Mouse (Mus musculus): ENCODE data around the gene Rangrf. TPM values are rescaled to one million over a fixed set of nuclear protein-coding genes. Genes with fewer than 3 reads are reported as not detected.
"Not testable (repeated sequence)": the region's sequence is repeated elsewhere in the genome, so short reads cannot be mapped to it uniquely, and the experiment has no call there.

Gene Rangrf
- 69.7 and 78.1 TPM in 2 replicates for polyA plus RNA-seq (2016; fragmentation: Nextera tagmentation; extraction: Ambion mirVana)

GRCm38 (mm10) chr11:68975085-68975484, at the start of gene Rangrf:
Rangrf (minus strand) TSS chr11:68975185.
- no peak for DNase-seq (ENCODE audit: low spot score)
- WGBS, result 81% methylated on average over 7 of the region's 7 CpGs
- Histone ChIP-seq H3K36me3 (no peaks in the 10 kb centered on the region), H3K27ac (0 out of 2 replicates have a peak within 1 kb of the TSS, but pooled peaks have one; percentile 83), H3K9me3 (no peaks in the 10 kb centered on the region), H3K4me3 (peak within 1 kb of the TSS; percentile 57), H3K27me3 (ENCODE audit: insufficient read depth, poor library complexity, severe bottlenecking) (0 out of 2 replicates have a peak, but pooled peaks cover 4% of the 10 kb centered on the region), H3K4me1 (replicated peaks) (peaks cover 20% of the 10 kb centered on the region)

- H3K9me3 ChIP-seq, result no peaks in the 10 kb centered on the region
- H3K36me3 ChIP-seq, result peaks cover 53% of the 10 kb centered on the region
- no peak for DNase-seq (ENCODE audit: low spot score)
- H3K27me3 ChIP-seq (ENCODE audit: insufficient read depth, poor library complexity, severe bottlenecking), result no peaks in the 10 kb centered on the region
- no peak overlapping the region for H3K27ac ChIP-seq
- H3K4me3 ChIP-seq, result no peak overlapping the region
- H3K4me1 ChIP-seq (replicated peaks), result peaks cover 10% of the 10 kb centered on the region
Measured at GRCm38 (mm10) chr11:69020691-69021090, 45.7 kb upstream of the Rangrf start.

DNA sequence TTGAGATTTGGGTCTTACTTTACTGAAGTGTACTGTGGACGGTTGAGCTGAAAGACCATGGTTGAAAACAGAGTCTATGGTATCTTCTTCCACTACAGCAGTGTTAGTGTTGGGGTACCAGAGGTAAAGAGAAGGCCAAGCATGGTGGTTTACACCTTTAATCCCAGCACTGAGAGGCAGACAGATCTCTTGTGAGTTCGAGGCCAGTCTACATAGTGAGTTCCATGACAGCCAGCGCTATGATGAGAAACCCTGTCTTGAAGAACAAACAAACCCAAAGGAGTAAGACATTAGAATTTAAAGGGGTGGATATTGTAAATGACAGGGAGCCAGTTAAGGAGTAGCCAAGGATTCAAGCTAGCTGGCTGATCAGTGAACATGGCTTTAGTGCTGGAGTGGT, 41.8 kb upstream of the Rangrf start:
- no peaks in the 10 kb centered on the region for H3K27me3 ChIP-seq (ENCODE audit: insufficient read depth, poor library complexity, severe bottlenecking)
- DNase-seq (ENCODE audit: low spot score), result peak; percentile 5
- no peaks in the 10 kb centered on the region for H3K9me3 ChIP-seq
- 74% methylated on average over 3 of the region's 3 CpGs for WGBS
- peak overlapping the region; percentile 98 for H3K27ac ChIP-seq
- peaks cover 21% of the 10 kb centered on the region for H3K4me1 ChIP-seq (replicated peaks)
- H3K4me3 ChIP-seq, result peak overlapping the region; percentile 76
- H3K36me3 ChIP-seq, result peaks cover 13% of the 10 kb centered on the region

DNA sequence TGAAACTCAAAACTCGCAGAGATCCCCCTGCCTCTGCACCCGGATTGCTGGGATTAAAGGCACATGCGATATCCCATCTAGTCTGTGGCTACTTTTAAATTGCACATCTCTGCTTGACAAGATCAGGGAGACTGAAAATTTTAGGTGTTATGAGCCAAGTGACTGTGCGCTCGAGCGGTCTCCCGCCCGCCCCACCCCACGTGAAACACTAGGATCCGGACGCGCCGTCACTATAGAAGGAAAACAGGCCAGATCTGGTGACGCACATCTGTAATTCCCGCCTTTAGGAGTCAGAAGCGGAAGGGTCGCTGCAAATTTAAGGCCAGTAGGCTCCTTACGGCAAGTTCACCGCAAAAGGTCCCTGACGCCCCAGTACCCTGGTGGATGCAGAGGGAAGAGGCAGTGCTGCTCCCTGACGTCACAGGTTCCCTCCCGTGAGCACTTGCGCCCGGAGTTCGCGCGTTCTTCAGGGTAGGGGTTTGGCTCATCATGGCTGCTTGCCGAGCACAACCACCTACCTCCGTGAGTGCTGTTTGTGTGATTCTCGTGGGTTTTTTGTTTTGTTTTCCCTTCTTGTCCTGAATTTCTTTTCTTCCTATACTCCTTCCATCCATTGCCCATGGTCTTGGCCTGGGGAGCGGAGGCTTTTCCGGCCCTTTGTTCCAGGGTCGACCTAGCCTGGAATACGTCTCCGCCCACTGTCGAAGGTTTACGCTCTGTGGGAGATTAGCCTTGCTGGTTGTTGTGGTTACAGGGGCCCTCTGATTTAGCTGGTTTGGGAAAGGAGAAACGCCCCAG, 40.9 kb upstream of the Rangrf start, which contains the start of gene Ctc1:
Ctc1 (plus strand) TSS at position 268 of the 798 bp plus-strand sequence.
- Histone ChIP-seq H3K27ac (peak within 1 kb of the TSS; percentile 98), H3K4me1 (replicated peaks) (peaks cover 28% of the 10 kb centered on the region), H3K4me3 (peak within 1 kb of the TSS; percentile 76), H3K27me3 (ENCODE audit: insufficient read depth, poor library complexity, severe bottlenecking) (no peaks in the 10 kb centered on the region), H3K36me3 (peaks cover 4% of the 10 kb centered on the region), H3K9me3 (no peaks in the 10 kb centered on the region)
- peak; percentile 94 for DNase-seq (ENCODE audit: low spot score)
- 6% methylated on average over 38 of the region's 38 CpGs for WGBS

GRCm38 (mm10) chr11:69012071-69012601, 37.2 kb upstream of the Rangrf start:
- WGBS, result 2% methylated on average over 18 of the region's 18 CpGs
- H3K4me3 ChIP-seq, result peak overlapping the region; percentile 66
- H3K27me3 ChIP-seq (ENCODE audit: insufficient read depth, poor library complexity, severe bottlenecking), result no peaks in the 10 kb centered on the region
- H3K27ac ChIP-seq, result peak overlapping the region; percentile 91
- H3K9me3 ChIP-seq, result no peaks in the 10 kb centered on the region
- H3K36me3 ChIP-seq, result no peaks in the 10 kb centered on the region
- H3K4me1 ChIP-seq (replicated peaks), result peaks cover 34% of the 10 kb centered on the region
- peak; percentile 90 for DNase-seq (ENCODE audit: low spot score)

GRCm38 (mm10) chr11:69011445-69011844, 36.5 kb upstream of the Rangrf start:
- H3K27ac ChIP-seq, result peak overlapping the region; percentile 91
- DNase-seq (ENCODE audit: low spot score); H3K9me3 ChIP-seq; H3K36me3 ChIP-seq; H3K27me3 ChIP-seq (ENCODE audit: insufficient read depth, poor library complexity, severe bottlenecking): not testable (repeated sequence)
- WGBS, result 69% methylated on average over 2 of the region's 2 CpGs
- H3K4me1 ChIP-seq (replicated peaks), result peaks cover 32% of the 10 kb centered on the region
- peak overlapping the region; percentile 66 for H3K4me3 ChIP-seq

GRCm38 (mm10) chr11:69010400-69011323, 35.7 kb upstream of the Rangrf start:
- 91% methylated on average over 15 of the region's 15 CpGs for WGBS
- Histone ChIP-seq H3K4me3 (peak overlapping the region; percentile 66; the same call in 1 of the 2 replicates), H3K27me3 (ENCODE audit: insufficient read depth, poor library complexity, severe bottlenecking) (no peaks in the 10 kb centered on the region), H3K4me1 (replicated peaks) (peaks cover 30% of the 10 kb centered on the region), H3K36me3 (peaks cover 6% of the 10 kb centered on the region), H3K9me3 (no peaks in the 10 kb centered on the region), H3K27ac (no peak overlapping the region)
- DNase-seq (ENCODE audit: low spot score), result no peak

- 89% methylated on average over 1 of the region's 1 CpGs for WGBS
- no peak overlapping the region for H3K4me3 ChIP-seq
- no peak for DNase-seq (ENCODE audit: low spot score)
- H3K4me1 ChIP-seq (replicated peaks), result peaks cover 25% of the 10 kb centered on the region
- H3K9me3 ChIP-seq, result no peaks in the 10 kb centered on the region
- H3K36me3 ChIP-seq, result peaks cover 15% of the 10 kb centered on the region
- H3K27ac ChIP-seq, result no peak overlapping the region
- H3K27me3 ChIP-seq (ENCODE audit: insufficient read depth, poor library complexity, severe bottlenecking), result no peaks in the 10 kb centered on the region
Measured at GRCm38 (mm10) chr11:69009508-69009907, 34.5 kb upstream of the Rangrf start.

GRCm38 (mm10) chr11:69008182-69009121, 33.5 kb upstream of the Rangrf start, which contains the start of gene Pfas:
Pfas (minus strand) TSS chr11:69008460.
- no peaks in the 10 kb centered on the region for H3K27me3 ChIP-seq (ENCODE audit: insufficient read depth, poor library complexity, severe bottlenecking)
- peak within 1 kb of the TSS; percentile 79 for H3K4me3 ChIP-seq
- H3K27ac ChIP-seq, result peak within 1 kb of the TSS; percentile 91
- peaks cover 25% of the 10 kb centered on the region for H3K4me1 ChIP-seq (replicated peaks)
- no peaks in the 10 kb centered on the region for H3K9me3 ChIP-seq
- peak; percentile 95 for DNase-seq (ENCODE audit: low spot score)
- peaks cover 20% of the 10 kb centered on the region for H3K36me3 ChIP-seq
- WGBS, result 9% methylated on average over 38 of the region's 38 CpGs

GRCm38 (mm10) chr11:69006575-69006974, 31.6 kb upstream of the Rangrf start:
- not testable (repeated sequence) for H3K27ac ChIP-seq; H3K4me3 ChIP-seq; DNase-seq (ENCODE audit: low spot score); H3K9me3 ChIP-seq; H3K27me3 ChIP-seq (ENCODE audit: insufficient read depth, poor library complexity, severe bottlenecking)
- Histone ChIP-seq H3K4me1 (replicated peaks) (peaks cover 17% of the 10 kb centered on the region), H3K36me3 (peaks cover 39% of the 10 kb centered on the region)

DNA sequence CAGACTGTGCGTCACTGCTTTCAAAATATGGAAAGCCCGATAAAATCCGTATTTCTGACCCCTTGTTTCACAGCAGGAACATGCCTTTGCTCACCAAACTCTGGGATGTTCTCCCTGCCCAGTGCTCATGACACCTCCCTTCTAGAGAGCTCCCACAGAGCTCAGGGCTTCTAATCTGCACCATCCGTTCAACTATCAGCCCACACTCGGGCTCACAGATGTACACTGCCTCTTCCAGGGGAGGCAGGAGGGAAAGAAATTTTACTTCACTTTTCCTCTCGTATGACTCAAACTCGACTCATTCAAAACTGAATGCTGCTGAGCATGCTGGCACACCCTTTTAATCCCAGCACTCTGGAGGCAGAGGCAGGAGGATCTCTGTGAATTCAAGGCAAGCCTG, 30.2 kb upstream of the Rangrf start:
- no peaks in the 10 kb centered on the region for H3K9me3 ChIP-seq
- H3K27ac ChIP-seq, result no peak overlapping the region
- no peak overlapping the region for H3K4me3 ChIP-seq
- peaks cover 12% of the 10 kb centered on the region for H3K4me1 ChIP-seq (replicated peaks)
- H3K27me3 ChIP-seq (ENCODE audit: insufficient read depth, poor library complexity, severe bottlenecking), result no peaks in the 10 kb centered on the region
- peaks cover 53% of the 10 kb centered on the region for H3K36me3 ChIP-seq
- DNase-seq (ENCODE audit: low spot score), result no peak
- WGBS, result 90% methylated on average over 7 of the region's 7 CpGs

GRCm38 (mm10) chr11:69003592-69003991, 28.6 kb upstream of the Rangrf start:
- Histone ChIP-seq H3K9me3 (no peaks in the 10 kb centered on the region), H3K27ac (no peak overlapping the region), H3K4me1 (replicated peaks) (peaks cover 12% of the 10 kb centered on the region), H3K36me3 (peaks cover 69% of the 10 kb centered on the region), H3K4me3 (no peak overlapping the region), H3K27me3 (ENCODE audit: insufficient read depth, poor library complexity, severe bottlenecking) (no peaks in the 10 kb centered on the region)
- DNase-seq (ENCODE audit: low spot score), result no peak
- 68% methylated on average over 4 of the region's 4 CpGs for WGBS

All from hindbrain, embryonic 10.5 days (tissue).